Mouse (Mus musculus): ENCODE results near the gene Sgcd. TPM values are rescaled to one million over a fixed set of nuclear protein-coding genes. Genes with fewer than 3 reads are reported as not detected.

Gene Sgcd
- polyA plus RNA-seq, 1 experiment from 2014 or later: 4.0 TPM

DNA sequence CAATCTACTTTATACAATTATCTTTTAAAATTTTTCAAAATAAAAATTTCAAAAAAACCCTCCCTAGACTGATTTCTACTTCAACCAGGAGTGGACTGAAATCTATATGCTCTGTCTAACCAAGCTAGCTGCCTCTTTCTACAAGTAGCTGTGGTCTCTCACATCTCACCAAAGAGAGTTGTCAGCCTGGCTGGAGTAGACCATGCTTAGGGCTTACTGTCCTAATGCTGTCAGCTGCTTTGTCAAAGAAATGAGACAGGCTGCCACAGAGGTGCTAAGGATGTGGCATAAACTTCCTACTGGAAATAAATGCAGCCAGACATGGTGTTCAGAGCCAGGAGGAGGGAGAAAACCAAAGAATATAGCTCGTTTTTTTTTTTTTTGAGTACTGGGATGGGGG is 760.5 kb downstream of the Sgcd start:
- ATAC-seq (ENCODE audit: low FRiP score): no peak
- 38% methylated on average over 1 of the region's 1 CpGs for WGBS

DNA sequence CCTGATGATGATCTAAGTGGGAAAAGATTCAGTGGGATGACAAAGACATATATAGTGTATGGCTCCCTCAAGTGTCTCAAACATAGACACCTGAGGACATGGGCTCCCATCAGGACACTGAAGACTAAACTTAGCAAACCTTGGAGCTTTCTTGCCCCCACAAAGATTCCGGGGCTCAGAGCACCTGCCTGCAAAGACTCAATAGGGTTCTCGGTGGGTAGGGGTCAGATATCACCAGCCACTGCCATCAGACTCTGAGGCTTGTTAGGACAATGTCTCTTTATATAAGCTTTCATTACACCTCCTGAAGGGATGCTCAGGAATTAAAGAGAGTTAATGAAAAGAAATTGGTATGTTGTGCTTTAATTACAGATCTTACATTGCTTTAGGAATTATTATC is 764.6 kb downstream of the Sgcd start:
- 80% methylated on average over 2 of the region's 2 CpGs for WGBS

More for the DNA sequence above, 760.5 kb downstream of the Sgcd start:
- Histone ChIP-seq H3K27me3 (no peaks in the 10 kb centered on the region), H3K4me1 (replicated peaks) (no peaks in the 10 kb centered on the region), H3K9me3 (0 out of 2 replicates have a peak, but pooled peaks cover 3% of the 10 kb centered on the region), H3K4me3 (no peak overlapping the region), H3K36me3 (no peaks in the 10 kb centered on the region), H3K27ac (no peak overlapping the region), H3K4me2 (no peak overlapping the region), H3K9ac (no peak overlapping the region)

DNA sequence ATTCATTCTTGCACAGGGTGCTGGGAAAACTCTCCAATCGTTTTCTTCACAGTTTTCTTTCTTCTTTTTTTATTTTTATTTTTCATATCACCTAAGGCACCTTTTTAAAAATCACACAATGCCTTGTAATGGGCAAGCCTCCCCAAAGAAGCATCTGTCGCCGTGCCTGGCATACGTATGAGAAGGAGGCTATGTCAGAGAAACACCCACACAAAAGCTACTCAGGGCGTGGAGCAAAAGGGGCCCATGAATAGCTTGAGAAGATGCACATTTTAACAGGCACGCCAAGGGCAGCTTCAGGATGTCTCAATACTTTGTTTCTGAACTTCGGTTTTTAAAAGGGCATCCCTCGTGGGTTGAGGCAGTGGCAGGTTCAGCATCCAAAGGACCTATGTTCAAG is 777.2 kb downstream of the Sgcd start:
- ATAC-seq (ENCODE audit: low FRiP score): no peak
- H3K9me3 ChIP-seq: no peaks in the 10 kb centered on the region
- H3K9ac ChIP-seq: no peak overlapping the region
- no peak overlapping the region for H3K27ac ChIP-seq
- no peaks in the 10 kb centered on the region for H3K27me3 ChIP-seq
- WGBS: 76% methylated on average over 8 of the region's 8 CpGs
- H3K4me3 ChIP-seq: no peak overlapping the region
- no peaks in the 10 kb centered on the region for H3K36me3 ChIP-seq
- H3K4me2 ChIP-seq: no peak overlapping the region
- no peaks in the 10 kb centered on the region for H3K4me1 ChIP-seq (replicated peaks)

More for the DNA sequence above, 764.6 kb downstream of the Sgcd start:
- Histone ChIP-seq H3K9ac (no peak overlapping the region), H3K27me3 (no peaks in the 10 kb centered on the region), H3K36me3 (no peaks in the 10 kb centered on the region), H3K9me3 (no peaks in the 10 kb centered on the region), H3K4me2 (no peak overlapping the region), H3K27ac (no peak overlapping the region), H3K4me3 (no peak overlapping the region), H3K4me1 (replicated peaks) (no peaks in the 10 kb centered on the region)
- no peak for ATAC-seq (ENCODE audit: low FRiP score)

DNA sequence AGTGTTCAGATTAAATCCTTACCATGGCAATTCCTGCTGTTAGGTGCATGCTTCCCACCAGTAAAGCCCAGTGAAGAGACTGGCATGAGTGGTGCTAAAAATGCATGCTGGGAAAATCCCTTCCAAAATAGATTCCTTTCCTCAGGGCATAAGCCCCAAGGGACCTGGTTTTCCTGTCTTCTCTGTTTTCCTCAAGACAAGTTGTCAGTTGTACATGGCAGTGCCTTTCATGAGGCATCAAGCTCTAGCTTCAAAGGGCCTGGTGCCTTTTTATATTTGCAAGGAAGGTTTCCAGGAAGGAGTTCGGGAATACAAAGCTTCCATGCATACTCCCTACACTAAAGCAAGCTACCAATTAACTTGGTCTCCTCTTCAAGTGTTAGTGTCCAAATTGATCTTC is 782.3 kb downstream of the Sgcd start:
- 71% methylated on average over 1 of the region's 1 CpGs for WGBS
- no peak for ATAC-seq (ENCODE audit: low FRiP score)
- H3K4me3 ChIP-seq: no peak overlapping the region

DNA sequence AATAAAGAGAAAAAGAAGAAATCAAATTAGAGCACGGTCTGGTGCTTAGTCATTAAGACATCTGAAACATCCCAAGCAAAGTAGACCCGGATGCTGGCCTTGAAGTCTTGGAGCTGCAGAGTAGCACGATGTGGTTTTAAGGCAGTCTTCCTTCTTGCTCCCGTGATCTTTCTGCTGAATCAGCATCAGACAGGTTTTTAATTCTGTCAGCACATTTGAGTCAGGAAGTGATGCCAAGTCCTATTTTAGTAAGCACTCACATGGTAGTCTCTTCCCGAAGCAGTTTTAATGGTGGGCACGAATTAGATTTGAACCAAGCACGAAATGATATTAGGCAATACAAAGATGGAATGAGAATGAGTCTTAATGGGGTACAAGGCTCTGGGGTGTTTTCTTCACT is 789.7 kb downstream of the Sgcd start:
- no peak overlapping the region for H3K4me3 ChIP-seq
- H3K27ac ChIP-seq: no peak overlapping the region
- H3K36me3 ChIP-seq: no peaks in the 10 kb centered on the region
- WGBS: 88% methylated on average over 7 of the region's 7 CpGs
- H3K4me2 ChIP-seq: no peak overlapping the region
- no peak overlapping the region for H3K9ac ChIP-seq
- no peaks in the 10 kb centered on the region for H3K4me1 ChIP-seq (replicated peaks)
- no peak for ATAC-seq (ENCODE audit: low FRiP score)
- H3K27me3 ChIP-seq: no peaks in the 10 kb centered on the region
- no peaks in the 10 kb centered on the region for H3K9me3 ChIP-seq

More for the DNA sequence above, 782.3 kb downstream of the Sgcd start:
- Histone ChIP-seq H3K27me3 (no peaks in the 10 kb centered on the region), H3K27ac (no peak overlapping the region), H3K4me2 (no peak overlapping the region), H3K9me3 (no peaks in the 10 kb centered on the region), H3K4me1 (replicated peaks) (no peaks in the 10 kb centered on the region), H3K9ac (no peak overlapping the region), H3K36me3 (no peaks in the 10 kb centered on the region)

DNA sequence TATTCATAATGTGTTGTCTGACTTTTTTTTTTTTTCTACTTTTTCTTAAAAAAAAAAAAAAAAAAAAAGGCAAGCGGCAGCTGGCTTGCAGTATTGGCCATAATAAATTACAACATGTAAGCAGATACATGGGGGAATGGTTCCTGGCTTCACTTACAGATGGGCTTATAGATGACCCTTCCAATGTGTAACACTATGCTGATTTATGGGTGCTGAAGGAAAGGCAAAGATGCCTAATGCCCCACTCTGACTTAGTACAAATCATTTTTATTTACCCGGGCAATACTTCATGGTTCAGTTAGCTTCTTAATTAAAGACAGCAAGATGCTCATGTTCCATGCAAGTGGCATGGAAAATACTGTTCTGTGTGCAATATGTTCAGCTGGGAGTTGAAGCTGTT is 800.2 kb downstream of the Sgcd start:
- no peak overlapping the region for H3K4me2 ChIP-seq
- no peak overlapping the region for H3K4me3 ChIP-seq
- no peak overlapping the region for H3K9ac ChIP-seq
- no peak for ATAC-seq (ENCODE audit: low FRiP score)
- WGBS: 76% methylated on average over 2 of the region's 2 CpGs
- no peaks in the 10 kb centered on the region for H3K36me3 ChIP-seq
- H3K9me3 ChIP-seq: no peaks in the 10 kb centered on the region
- no peak overlapping the region for H3K27ac ChIP-seq
- H3K4me1 ChIP-seq (replicated peaks): no peaks in the 10 kb centered on the region
- no peaks in the 10 kb centered on the region for H3K27me3 ChIP-seq

DNA sequence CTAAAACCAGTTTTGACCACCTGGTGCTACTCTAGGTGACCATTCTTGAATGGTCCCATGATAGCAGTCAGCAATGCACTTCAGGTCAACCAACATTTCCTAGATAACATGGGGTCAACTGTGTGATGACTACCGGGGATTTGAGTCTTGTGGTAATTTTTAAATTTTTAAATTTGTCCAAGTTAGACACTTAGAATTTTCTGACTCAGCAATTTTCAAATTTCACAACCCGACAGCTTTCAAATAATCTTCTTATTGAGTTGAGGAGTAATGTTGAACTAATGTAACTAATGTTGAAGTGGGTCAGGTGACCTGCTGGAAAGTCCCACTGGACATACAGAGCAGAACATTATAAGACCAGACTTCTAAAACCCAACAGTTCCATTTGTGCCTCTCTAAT is 813.8 kb downstream of the Sgcd start:
- Histone ChIP-seq H3K9ac (no peak overlapping the region), H3K4me2 (no peak overlapping the region), H3K9me3 (no peaks in the 10 kb centered on the region), H3K4me3 (no peak overlapping the region), H3K36me3 (no peaks in the 10 kb centered on the region), H3K27me3 (no peaks in the 10 kb centered on the region), H3K4me1 (replicated peaks) (no peaks in the 10 kb centered on the region), H3K27ac (no peak overlapping the region)
- 90% methylated on average over 2 of the region's 2 CpGs for WGBS
- no peak for ATAC-seq (ENCODE audit: low FRiP score)

DNA sequence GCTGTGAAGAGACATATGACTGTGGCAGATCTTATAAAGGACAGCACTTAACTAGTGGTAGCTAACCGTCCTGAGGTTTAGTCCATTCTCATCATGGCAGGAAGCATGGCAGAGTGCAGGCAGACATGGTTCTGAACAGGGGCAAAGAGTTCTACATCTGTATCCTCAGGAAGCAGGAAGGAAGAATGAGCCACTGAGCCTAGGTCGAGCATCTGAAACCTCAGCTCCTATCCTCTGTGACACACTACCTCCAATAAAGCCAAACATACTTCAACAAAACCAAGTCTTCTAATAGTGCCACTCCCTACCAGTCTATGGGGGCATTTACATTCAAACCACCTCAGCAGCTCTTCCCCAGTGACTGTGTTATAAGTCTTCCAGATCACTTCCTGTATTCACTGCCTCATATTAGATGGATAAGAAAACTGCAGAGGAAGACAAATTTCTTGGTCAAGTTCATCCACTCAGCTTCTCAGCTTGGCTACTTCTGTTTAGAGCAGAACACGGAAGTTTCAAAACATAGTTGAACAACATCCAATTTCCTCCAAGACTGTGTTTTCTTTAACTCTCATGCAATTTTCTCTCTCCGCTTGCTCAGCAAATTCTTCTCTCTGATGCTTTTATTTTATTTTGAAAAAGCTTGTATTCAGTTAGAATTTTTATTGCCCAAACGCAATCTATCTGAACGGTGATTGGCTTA is 817.7 kb downstream of the Sgcd start:
- H3K27ac ChIP-seq: no peak overlapping the region
- H3K9ac ChIP-seq: no peak overlapping the region
- no peaks in the 10 kb centered on the region for H3K4me1 ChIP-seq (replicated peaks)
- H3K4me3 ChIP-seq: no peak overlapping the region
- H3K9me3 ChIP-seq: no peaks in the 10 kb centered on the region
- ATAC-seq (ENCODE audit: low FRiP score): no peak
- no peaks in the 10 kb centered on the region for H3K27me3 ChIP-seq
- no peaks in the 10 kb centered on the region for H3K36me3 ChIP-seq
- H3K4me2 ChIP-seq: no peak overlapping the region
- WGBS: 87% methylated on average over 6 of the region's 6 CpGs

DNA sequence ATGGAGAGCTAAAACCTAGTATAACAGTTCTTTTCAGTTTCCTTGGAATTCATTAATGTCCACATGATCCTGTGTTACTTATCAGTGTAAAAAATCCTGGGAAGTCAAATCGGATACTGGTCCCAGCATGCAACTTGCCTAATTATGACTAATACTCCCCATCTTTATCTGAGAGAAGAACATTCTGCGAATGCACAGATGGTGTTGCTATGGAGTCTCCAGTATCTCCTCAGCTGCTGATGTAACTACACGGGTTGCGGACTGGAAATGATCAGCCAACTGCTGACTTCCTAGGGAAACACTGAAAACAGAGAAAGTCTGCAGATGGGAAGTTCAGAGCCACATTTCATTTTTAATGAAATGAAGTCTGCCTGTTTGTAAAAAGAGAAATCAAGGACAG is 821.4 kb downstream of the Sgcd start:
- H3K4me2 ChIP-seq: no peak overlapping the region
- no peaks in the 10 kb centered on the region for H3K9me3 ChIP-seq
- no peak for ATAC-seq (ENCODE audit: low FRiP score)
- H3K27me3 ChIP-seq: no peaks in the 10 kb centered on the region
- H3K4me1 ChIP-seq (replicated peaks): no peaks in the 10 kb centered on the region
- H3K4me3 ChIP-seq: no peak overlapping the region
- H3K36me3 ChIP-seq: no peaks in the 10 kb centered on the region
- WGBS: 78% methylated on average over 4 of the region's 4 CpGs
- H3K9ac ChIP-seq: no peak overlapping the region
- H3K27ac ChIP-seq: no peak overlapping the region

DNA sequence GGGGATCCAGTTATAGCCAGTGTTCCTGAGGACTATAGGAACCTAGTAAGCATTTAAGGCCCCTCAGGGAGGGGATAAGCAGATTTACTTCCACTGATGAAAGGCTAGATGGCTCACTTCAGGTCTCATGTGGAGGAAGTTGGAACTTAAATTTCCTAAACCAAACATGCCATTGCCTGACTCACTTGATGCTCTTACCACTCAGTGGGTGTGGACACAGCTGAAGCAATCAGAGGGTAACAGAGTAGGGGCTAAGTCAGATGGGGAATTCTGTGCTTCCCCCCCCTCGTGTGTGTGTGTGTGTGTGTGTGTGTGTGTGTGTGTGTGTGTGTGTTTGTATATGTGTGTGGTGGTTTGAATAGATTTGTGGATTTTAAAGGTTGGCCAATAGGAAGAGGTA is 830.7 kb downstream of the Sgcd start:
- no peak overlapping the region for H3K4me3 ChIP-seq
- ATAC-seq (ENCODE audit: low FRiP score): no peak
- H3K27ac ChIP-seq: no peak overlapping the region
- no peak overlapping the region for H3K9ac ChIP-seq
- 77% methylated on average over 1 of the region's 1 CpGs for WGBS
- no peaks in the 10 kb centered on the region for H3K9me3 ChIP-seq
- H3K36me3 ChIP-seq: no peaks in the 10 kb centered on the region
- no peaks in the 10 kb centered on the region for H3K27me3 ChIP-seq
- H3K4me1 ChIP-seq (replicated peaks): no peaks in the 10 kb centered on the region
- no peak overlapping the region for H3K4me2 ChIP-seq

DNA sequence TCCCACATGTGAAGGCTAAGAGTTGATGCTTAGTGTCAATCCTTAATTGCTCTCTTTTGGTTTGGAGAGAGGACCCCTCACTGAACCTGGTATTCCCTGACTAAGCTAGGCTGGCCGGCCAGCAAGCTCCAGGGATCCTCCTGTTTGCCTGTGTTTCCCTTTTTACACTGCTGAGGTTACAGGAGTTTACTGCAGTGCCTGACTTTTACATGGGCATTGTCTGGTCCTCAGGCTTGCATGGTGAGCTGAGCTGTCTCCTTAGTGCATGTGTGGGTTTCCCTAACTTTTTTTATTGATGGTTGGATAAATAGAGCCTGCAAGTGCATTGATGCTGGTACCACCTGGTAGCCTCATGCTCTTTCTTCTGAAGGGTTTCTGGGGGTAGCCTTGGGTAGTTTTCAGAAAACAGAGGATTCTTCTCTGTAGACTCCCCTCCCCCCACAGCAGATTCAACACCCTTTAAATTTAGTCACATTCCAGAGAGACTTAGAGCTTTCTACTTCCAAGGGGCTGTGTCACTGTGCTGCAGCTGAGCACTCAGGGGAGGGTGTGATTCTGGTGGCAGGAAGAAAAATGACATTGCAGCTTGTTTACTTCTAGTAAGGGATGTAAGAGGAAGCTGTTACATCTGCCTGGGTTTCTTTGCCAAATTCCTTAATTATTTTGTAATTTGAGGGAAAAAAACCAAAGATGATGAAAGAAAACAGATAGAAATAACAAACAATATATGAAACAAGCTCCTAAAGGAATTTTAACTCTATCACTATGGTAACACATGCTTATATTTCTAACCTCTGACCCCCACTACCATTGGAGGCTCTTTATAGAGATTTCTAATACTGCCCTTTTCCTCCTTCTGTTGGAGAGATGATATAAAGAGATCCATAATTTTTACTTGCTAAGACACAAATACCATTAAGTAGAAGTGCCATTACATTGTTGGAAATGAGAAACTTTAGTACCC is 831.8 kb downstream of the Sgcd start:
- 23% methylated on average over 1 of the region's 1 CpGs for WGBS
- Histone ChIP-seq H3K9ac (no peak overlapping the region), H3K4me2 (no peak overlapping the region), H3K4me1 (replicated peaks) (no peaks in the 10 kb centered on the region), H3K4me3 (no peak overlapping the region), H3K27ac (no peak overlapping the region), H3K27me3 (no peaks in the 10 kb centered on the region), H3K36me3 (no peaks in the 10 kb centered on the region), H3K9me3 (no peaks in the 10 kb centered on the region)
- no peak for ATAC-seq (ENCODE audit: low FRiP score)

DNA sequence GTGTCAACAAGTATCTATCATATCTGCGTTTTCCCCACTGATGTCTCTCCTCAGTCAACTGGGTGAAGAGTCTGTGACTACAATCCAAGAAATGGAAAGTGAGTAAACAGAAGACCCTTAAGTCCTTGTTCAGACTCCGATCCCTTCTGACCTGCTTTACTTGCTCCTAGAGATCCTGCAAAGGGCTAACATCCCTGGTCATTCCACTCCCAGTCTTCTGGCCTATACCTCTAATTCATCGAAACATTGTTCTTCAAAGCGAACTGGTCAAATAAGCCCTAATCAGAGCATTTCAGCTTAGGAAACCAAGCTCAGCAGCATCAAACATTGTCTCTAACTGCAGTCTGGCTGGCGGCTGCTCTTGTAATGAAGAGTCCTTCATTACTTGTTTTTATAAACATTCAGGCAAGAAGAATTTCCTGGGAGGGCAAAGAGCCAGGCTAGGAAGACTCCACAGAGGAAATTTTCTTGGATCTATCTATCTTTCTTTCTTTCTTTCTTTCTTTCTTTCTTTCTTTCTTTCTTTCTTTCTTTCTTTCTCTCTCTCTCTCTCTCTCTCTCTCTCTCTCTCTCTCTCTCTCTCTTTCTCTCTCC is 833.8 kb downstream of the Sgcd start:
- H3K27me3 ChIP-seq: no peaks in the 10 kb centered on the region
- H3K9me3 ChIP-seq: no peaks in the 10 kb centered on the region
- no peak overlapping the region for H3K27ac ChIP-seq
- no peak overlapping the region for H3K9ac ChIP-seq
- H3K4me2 ChIP-seq: no peak overlapping the region
- H3K36me3 ChIP-seq: no peaks in the 10 kb centered on the region
- 94% methylated on average over 5 of the region's 5 CpGs for WGBS
- no peak overlapping the region for H3K4me3 ChIP-seq
- ATAC-seq (ENCODE audit: low FRiP score): no peak
- H3K4me1 ChIP-seq (replicated peaks): no peaks in the 10 kb centered on the region

All from hindbrain, embryonic 13.5 days (tissue).